Mouse (Mus musculus): ENCODE results near the gene Camp.

DNA sequence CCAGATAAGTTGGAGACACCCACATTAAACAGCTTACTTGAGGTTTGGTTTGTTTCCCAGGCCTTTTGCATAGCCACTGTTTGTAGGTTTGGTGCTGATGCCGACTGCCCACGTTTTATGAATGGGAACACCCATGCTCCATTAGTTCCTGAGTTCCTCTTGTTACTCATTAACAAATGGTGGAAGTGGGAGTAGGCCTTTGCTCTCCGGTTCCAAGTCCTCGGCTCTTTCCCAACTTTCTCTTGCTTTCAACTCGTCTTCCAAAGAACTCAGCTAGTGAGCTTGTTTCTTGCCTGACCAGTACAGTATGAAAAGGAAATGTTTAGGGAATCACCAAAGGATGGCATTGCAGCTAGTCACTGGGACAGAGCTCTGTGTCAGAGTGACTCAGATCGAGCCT, 46.2 kb upstream of the Camp start:
- TF ChIP-seq POLR2A (IDR thresholded peaks at IDR 0.05; ENCODE audit: insufficient read depth, low read depth, low read length): no peak
- TF ChIP-seq CTCF (IDR thresholded peaks at IDR 0.05): no peak
